Mouse (Mus musculus) limb, embryonic 15.5 days (tissue): ENCODE results near the gene Ighmbp2. TPM values are rescaled to one million over a fixed set of nuclear protein-coding genes. Genes with fewer than 3 reads are reported as not detected.

Experiments used
- ATAC-seq: fragments of 200-750 bp; cut with Nextera tagmentation; 2 replicates; pipeline ENCODE4 v1.8.0; 2017; ENCODE audit warnings: low read depth, moderate TSS enrichment; ENCODE audit not compliant: insufficient number of reproducible peaks, low FRiP score, low TSS enrichment
- H3K27ac ChIP-seq: fragments of 300-500 bp; sonication (generic); 2 replicates; pipeline ENCODE4 v1.5.1; 2015; ENCODE audit warnings: moderate library complexity, mild to moderate bottlenecking, inconsistent platforms
- H3K27me3 ChIP-seq: fragments of 300-500 bp; sonication (generic); 2 replicates; pipeline ENCODE4 v1.6.1; 2015; ENCODE audit warnings: inconsistent platforms
- H3K36me3 ChIP-seq: fragments of 300-500 bp; sonication (generic); 2 replicates; pipeline ENCODE4 v1.6.1; 2015; ENCODE audit warnings: inconsistent platforms
- H3K4me1 ChIP-seq: fragments of 300-500 bp; sonication (generic); 2 replicates; pipeline ENCODE4 v1.6.1; 2015; ENCODE audit warnings: inconsistent platforms
- H3K4me2 ChIP-seq: fragments of 300-500 bp; sonication (generic); 2 replicates; pipeline ENCODE4 v1.6.1; 2015; ENCODE audit warnings: mild to moderate bottlenecking, inconsistent platforms
- H3K4me3 ChIP-seq: fragments of 300-500 bp; sonication (generic); 2 replicates; pipeline ENCODE4 v1.5.1; 2015; ENCODE audit warnings: mild to moderate bottlenecking, inconsistent platforms
- H3K9ac ChIP-seq: fragments of 300-500 bp; sonication (generic); 2 replicates; pipeline ENCODE4 v1.6.1; 2015; ENCODE audit warnings: inconsistent platforms
- H3K9me3 ChIP-seq: fragments of 300-500 bp; sonication (generic); 2 replicates; pipeline ENCODE4 v1.6.1; 2016; ENCODE audit warnings: inconsistent platforms
- WGBS: fragments of 180-500 bp; shearing (Covaris S2); methylation state at CpG from one replicate; pipeline ENCODE4 v1.1.7; 2015; 5-methylcytosine and 5-hydroxymethylcytosine counted together
- polyA plus RNA-seq: library from polyadenylated mRNA; unstranded; fragments of >200 nt; fragmentation: Nextera tagmentation; extraction: Ambion mirVana; gene quantifications from 2 replicates; pipeline ENCODE4 v1.2.1, GENCODE M21; 2015

The Ighmbp2 gene
- polyA plus RNA-seq, 1 experiment from 2014 or later = 10.5 TPM

DNA sequence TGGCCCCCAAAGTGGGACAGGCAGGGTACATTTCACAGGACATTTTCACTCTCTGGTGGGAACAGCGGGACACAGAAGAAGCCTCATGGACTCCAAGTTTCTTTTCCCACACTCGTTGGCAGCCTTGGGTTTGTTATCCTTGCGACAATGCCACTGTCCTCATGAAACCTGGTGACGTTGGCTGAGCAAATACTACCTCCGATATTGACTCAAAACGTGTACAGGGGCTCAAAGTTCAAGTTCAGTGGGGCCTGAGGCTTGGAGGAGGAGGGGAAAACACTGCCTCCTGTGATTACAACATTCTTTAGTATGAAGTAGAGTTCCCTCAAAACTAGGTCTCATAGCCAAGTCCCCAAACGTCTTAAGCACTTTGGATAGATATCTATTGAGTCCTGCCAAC lies 37.3 kb upstream of the Ighmbp2 start:
- Histone ChIP-seq H3K4me2 (no peak overlapping the region), H3K9me3 (no peaks in the 10 kb centered on the region), H3K9ac (no peak overlapping the region), H3K27me3 (peaks cover 17% of the 10 kb centered on the region), H3K4me1 (peaks cover 31% of the 10 kb centered on the region), H3K36me3 (no peaks in the 10 kb centered on the region), H3K27ac (no peak overlapping the region), H3K4me3 (no peak overlapping the region)
- no peak for ATAC-seq
- 79% methylated on average over 7 of the region's 7 CpGs for WGBS

DNA sequence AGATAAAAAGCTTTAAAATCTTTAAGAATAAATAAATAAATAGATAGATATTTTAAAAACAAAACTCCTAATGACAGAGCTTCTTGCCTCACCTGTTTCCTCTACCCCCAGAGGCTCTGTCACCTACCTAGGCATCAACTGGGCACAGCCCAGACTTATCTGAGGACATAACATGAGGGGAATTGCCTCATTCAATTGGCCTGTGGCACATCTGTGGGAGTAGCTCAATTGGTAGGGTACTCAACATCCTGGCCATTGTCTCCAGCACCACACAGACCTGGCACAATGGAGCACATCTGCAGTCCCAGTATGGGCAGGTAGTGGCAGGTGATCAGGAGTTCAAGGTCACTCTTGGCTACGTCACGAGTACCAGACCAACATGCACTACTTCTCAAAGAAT lies 36.5 kb upstream of the Ighmbp2 start:
- Histone ChIP-seq H3K4me3 (no peak overlapping the region), H3K9me3 (no peaks in the 10 kb centered on the region), H3K36me3 (no peaks in the 10 kb centered on the region), H3K9ac (no peak overlapping the region), H3K27me3 (peaks cover 17% of the 10 kb centered on the region), H3K4me1 (peaks cover 24% of the 10 kb centered on the region), H3K4me2 (no peak overlapping the region), H3K27ac (no peak overlapping the region)
- no peak for ATAC-seq
- WGBS = 86% methylated on average over 2 of the region's 2 CpGs

DNA sequence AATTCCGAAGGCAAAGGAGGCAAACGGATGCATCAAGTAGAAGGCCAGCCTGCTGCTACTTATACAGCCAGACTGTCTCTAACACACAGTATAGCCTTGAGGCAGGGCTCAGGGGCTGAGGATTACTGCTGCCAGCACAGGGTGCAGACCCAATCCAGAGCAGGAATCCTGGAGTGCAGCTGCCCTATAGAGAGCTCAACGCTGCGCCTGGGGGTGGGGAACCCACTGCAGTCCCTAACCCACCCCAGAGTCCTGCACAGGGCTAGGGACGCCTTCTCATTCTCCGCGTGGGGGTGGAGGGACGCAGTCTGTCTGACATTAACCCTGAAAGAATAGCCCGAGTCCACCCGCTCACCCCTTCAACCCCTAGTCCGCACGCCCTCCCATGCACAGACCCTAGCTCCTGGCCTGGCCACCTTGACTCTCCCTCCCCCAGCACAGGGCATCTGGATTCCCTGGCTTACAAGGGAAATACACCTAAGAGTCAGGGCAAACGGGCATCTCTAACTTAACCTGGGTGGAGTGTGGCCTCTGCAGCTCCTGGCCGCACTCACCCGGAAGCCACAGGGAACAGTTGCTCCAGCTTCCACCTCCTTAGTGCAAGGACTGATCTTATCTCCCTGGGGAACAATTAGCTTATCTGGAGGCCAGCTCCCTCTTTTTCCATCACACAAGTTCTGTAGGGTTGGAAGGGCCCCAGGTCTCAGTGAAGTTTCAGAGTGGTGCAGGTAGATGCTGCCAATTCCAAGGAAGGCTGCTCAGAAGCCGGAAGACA lies 24.5 kb upstream of the Ighmbp2 start:
- H3K9ac ChIP-seq = no peak overlapping the region
- no peaks in the 10 kb centered on the region for H3K9me3 ChIP-seq
- no peak overlapping the region for H3K4me2 ChIP-seq
- H3K4me3 ChIP-seq = no peak overlapping the region
- WGBS = 63% methylated on average over 16 of the region's 16 CpGs
- H3K36me3 ChIP-seq = no peaks in the 10 kb centered on the region
- no peaks in the 10 kb centered on the region for H3K4me1 ChIP-seq
- H3K27ac ChIP-seq = no peak overlapping the region
- ATAC-seq = no peak
- H3K27me3 ChIP-seq = no peaks in the 10 kb centered on the region; the same call in 1 of the 2 replicates

DNA sequence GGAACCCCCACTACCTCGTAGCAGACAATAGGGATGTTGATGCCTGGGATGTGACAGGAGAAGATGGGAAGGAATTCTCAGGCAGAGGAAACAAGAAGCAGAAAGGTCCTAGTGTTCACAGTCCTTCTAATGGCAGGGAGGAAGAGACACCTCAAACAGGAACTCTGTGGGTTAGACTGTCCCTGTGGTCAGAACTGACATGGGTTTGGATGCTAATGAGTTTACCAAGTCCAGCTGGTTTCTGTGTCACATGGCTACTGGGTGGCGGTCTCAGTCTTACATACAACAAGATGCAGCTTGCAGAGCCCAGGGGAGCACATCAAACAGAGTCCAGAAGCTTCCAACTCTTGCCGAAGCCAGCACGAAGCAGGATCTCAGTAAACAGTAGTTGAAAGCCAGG lies 21.2 kb upstream of the Ighmbp2 start:
- Histone ChIP-seq H3K4me3 (no peak overlapping the region), H3K9me3 (no peaks in the 10 kb centered on the region), H3K36me3 (no peaks in the 10 kb centered on the region), H3K27ac (no peak overlapping the region), H3K4me1 (no peaks in the 10 kb centered on the region), H3K9ac (no peak overlapping the region), H3K4me2 (no peak overlapping the region), H3K27me3 (no peaks in the 10 kb centered on the region; the same call in 1 of the 2 replicates)
- 49% methylated on average over 4 of the region's 4 CpGs for WGBS
- no peak for ATAC-seq

DNA sequence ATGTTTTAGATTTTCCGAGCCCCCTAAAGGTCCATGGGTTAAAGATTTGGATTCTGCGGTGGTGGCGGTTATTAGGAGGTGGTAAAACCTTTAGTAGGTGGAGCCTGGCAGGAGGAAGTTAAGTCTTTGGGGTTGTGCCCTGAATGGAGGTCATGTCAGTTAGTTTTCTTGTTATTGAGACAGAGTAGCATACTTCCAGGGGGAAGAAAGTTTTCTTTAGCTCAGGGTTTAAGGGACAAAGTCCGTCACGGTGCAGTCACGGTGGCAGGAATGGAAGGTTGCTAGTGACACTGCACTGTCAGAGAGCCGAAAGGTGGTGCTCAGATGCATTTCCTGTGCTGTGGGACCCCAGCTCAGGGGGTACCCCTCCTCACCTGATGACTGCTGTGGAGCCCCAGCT lies 15.0 kb upstream of the Ighmbp2 start:
- Histone ChIP-seq H3K4me1 (no peaks in the 10 kb centered on the region), H3K4me2 (no peak overlapping the region), H3K27ac (no peak overlapping the region), H3K9ac (no peak overlapping the region), H3K9me3 (no peaks in the 10 kb centered on the region), H3K36me3 (peaks cover 4% of the 10 kb centered on the region; the same call in 1 of the 2 replicates), H3K4me3 (no peak overlapping the region), H3K27me3 (no peaks in the 10 kb centered on the region)
- 78% methylated on average over 7 of the region's 7 CpGs for WGBS
- ATAC-seq = no peak

DNA sequence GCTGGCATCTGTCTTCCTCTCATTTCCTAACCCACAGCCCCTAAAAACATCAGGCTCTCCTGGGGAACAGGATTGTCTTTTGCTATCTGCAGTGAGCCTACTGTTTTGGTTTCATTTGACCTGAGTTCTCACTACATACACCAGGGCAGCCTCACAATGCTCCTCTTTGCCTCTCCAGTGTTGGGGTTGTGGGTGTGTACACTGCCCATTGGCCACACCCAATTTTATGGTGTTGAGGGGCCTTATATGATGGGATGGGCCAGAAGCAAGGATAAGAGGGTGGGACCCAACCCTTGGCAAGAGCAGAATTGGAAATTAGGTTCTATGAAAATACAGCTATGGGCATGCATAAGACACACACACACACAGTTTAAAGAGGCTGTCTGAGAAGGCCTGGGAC lies 14.2 kb upstream of the Ighmbp2 start:
- no peak overlapping the region for H3K27ac ChIP-seq
- no peak for ATAC-seq
- peaks cover 8% of the 10 kb centered on the region; the same call in 1 of the 2 replicates for H3K36me3 ChIP-seq
- H3K4me1 ChIP-seq = no peaks in the 10 kb centered on the region
- no peak overlapping the region for H3K4me3 ChIP-seq
- no peak overlapping the region for H3K9ac ChIP-seq
- no peaks in the 10 kb centered on the region for H3K27me3 ChIP-seq
- H3K9me3 ChIP-seq = no peaks in the 10 kb centered on the region
- no peak overlapping the region for H3K4me2 ChIP-seq

GRCm38 (mm10) chr19:3295245-3295644 lies 12.4 kb upstream of the Ighmbp2 start:
- 86% methylated on average over 6 of the region's 6 CpGs for WGBS

GRCm38 (mm10) chr19:3292993-3293392 lies 10.2 kb upstream of the Ighmbp2 start:
- H3K36me3 ChIP-seq = peaks cover 45% of the 10 kb centered on the region
- no peak overlapping the region for H3K4me3 ChIP-seq

More at GRCm38 (mm10) chr19:3295245-3295644, 12.4 kb upstream of the Ighmbp2 start:
- Histone ChIP-seq H3K9ac (no peak overlapping the region), H3K4me3 (no peak overlapping the region), H3K9me3 (no peaks in the 10 kb centered on the region), H3K27me3 (no peaks in the 10 kb centered on the region), H3K27ac (no peak overlapping the region), H3K4me2 (no peak overlapping the region), H3K4me1 (no peaks in the 10 kb centered on the region), H3K36me3 (peaks cover 24% of the 10 kb centered on the region)
- no peak for ATAC-seq

GRCm38 (mm10) chr19:3292028-3292427 lies 9.2 kb upstream of the Ighmbp2 start:
- no peak overlapping the region for H3K27ac ChIP-seq
- H3K9me3 ChIP-seq = no peaks in the 10 kb centered on the region
- H3K36me3 ChIP-seq = peaks cover 52% of the 10 kb centered on the region
- no peak overlapping the region for H3K4me3 ChIP-seq
- H3K4me2 ChIP-seq = no peak overlapping the region
- ATAC-seq = 0 out of 2 replicates have a peak, but pooled peaks have one; percentile 36
- H3K4me1 ChIP-seq = no peaks in the 10 kb centered on the region
- 80% methylated on average over 2 of the region's 2 CpGs for WGBS
- no peaks in the 10 kb centered on the region for H3K27me3 ChIP-seq
- no peak overlapping the region for H3K9ac ChIP-seq

More at GRCm38 (mm10) chr19:3292993-3293392, 10.2 kb upstream of the Ighmbp2 start:
- no peak overlapping the region for H3K27ac ChIP-seq
- H3K4me2 ChIP-seq = no peak overlapping the region
- WGBS = 91% methylated on average over 1 of the region's 1 CpGs
- H3K9ac ChIP-seq = no peak overlapping the region
- ATAC-seq = no peak
- no peaks in the 10 kb centered on the region for H3K9me3 ChIP-seq
- H3K4me1 ChIP-seq = no peaks in the 10 kb centered on the region
- H3K27me3 ChIP-seq = no peaks in the 10 kb centered on the region

GRCm38 (mm10) chr19:3289006-3289405 lies 6.2 kb upstream of the Ighmbp2 start:
- ATAC-seq = no peak
- no peaks in the 10 kb centered on the region for H3K4me1 ChIP-seq
- H3K27me3 ChIP-seq = no peaks in the 10 kb centered on the region
- H3K9ac ChIP-seq = no peak overlapping the region
- H3K36me3 ChIP-seq = peaks cover 68% of the 10 kb centered on the region
- no peak overlapping the region for H3K27ac ChIP-seq
- H3K4me3 ChIP-seq = no peak overlapping the region
- WGBS = 91% methylated on average over 1 of the region's 1 CpGs
- no peak overlapping the region for H3K4me2 ChIP-seq
- no peaks in the 10 kb centered on the region for H3K9me3 ChIP-seq

DNA sequence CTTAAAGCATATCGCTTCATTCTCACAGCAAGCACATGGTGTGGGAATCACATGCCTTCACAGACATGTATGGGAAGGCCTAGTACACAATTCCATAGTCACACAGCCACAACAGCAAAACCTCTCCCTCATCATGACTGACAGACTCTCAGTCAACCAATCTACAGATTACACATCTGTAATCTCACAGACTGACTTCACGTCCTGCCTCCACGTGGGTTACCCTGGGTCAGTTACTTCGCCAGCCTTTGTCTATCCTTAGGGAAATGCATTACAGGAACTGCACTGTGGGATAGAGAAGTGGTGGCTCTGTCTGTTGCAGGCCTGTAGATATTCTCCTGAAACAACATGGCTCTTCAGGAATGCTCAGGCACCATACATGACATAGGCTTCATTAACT lies 931 bp downstream of the Ighmbp2 start:
- whole genome bisulfite sequencing = 77% methylated on average over 4 of the region's 4 CpGs
- ATAC-seq = no peak

DNA sequence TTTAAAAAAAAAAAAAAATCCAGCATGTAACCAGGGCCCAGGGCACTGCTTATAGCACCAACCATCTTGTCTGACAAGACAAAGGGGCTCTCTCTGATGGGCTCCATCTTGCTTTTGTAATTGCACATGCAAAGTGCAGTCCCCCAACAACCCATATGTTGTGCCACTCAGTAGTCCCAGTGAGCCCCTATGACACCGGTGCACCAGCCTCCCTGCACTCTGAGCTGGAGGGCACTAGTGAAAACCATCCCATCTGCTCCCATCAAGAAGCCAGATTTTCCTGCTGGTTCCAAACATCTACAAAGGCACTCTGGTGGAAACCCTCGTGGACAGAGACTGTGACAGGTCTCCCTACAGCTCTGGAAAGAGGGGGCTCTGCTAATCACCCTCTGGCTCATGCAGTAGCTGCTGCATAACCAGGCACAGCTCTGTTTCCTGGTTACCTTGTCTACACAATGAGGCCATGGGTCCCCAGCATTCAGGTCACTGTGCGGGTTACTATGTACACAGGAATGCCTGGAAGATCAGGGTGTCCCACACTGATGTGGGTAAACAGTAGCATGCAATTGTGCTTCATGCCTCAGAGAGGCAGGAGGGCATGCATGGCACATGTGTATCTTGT lies 7.0 kb downstream of the Ighmbp2 start:
- 88% methylated on average over 3 of the region's 3 CpGs for WGBS
- H3K4me3 ChIP-seq = no peak overlapping the region
- H3K9me3 ChIP-seq = no peaks in the 10 kb centered on the region
- no peaks in the 10 kb centered on the region for H3K27me3 ChIP-seq
- ATAC-seq = no peak
- peaks cover 90% of the 10 kb centered on the region for H3K36me3 ChIP-seq
- H3K4me1 ChIP-seq = peaks cover 2% of the 10 kb centered on the region; the same call in 1 of the 2 replicates
- no peak overlapping the region for H3K9ac ChIP-seq
- H3K4me2 ChIP-seq = no peak overlapping the region
- no peak overlapping the region for H3K27ac ChIP-seq

More for the DNA sequence above, 931 bp downstream of the Ighmbp2 start:
- H3K36me3 ChIP-seq = peaks cover 46% of the 10 kb centered on the region
- H3K9me3 ChIP-seq = no peaks in the 10 kb centered on the region
- peaks cover 21% of the 10 kb centered on the region for H3K4me1 ChIP-seq
- peak overlapping the region; percentile 90 for H3K9ac ChIP-seq
- H3K4me3 ChIP-seq = peak overlapping the region; percentile 78
- H3K27me3 ChIP-seq = no peaks in the 10 kb centered on the region
- no peak overlapping the region for H3K27ac ChIP-seq
- peak overlapping the region; percentile 65 for H3K4me2 ChIP-seq
